Mouse (Mus musculus) stomach, postnatal 0 days (tissue): Measurements from ENCODE around the gene Gabrb2. TPM values are rescaled to one million over a fixed set of nuclear protein-coding genes. Genes with fewer than 3 reads are reported as not detected.

Experiments used
- ATAC-seq: fragments of 200-750 bp; cut with Nextera tagmentation; 2 replicates; pipeline ENCODE4 v1.8.0; 2017; ENCODE audit not compliant: low FRiP score, low TSS enrichment
- DNase-seq: peaks from one replicate; pipeline ENCODE4 v3.0.0-alpha.2; 2016; ENCODE audit warnings: low spot score
- H3K27ac ChIP-seq: fragments of 300-500 bp; sonication (generic); replicated peaks from 2 replicates; pipeline ENCODE4 v1.5.1; 2014; ENCODE audit warnings: mild to moderate bottlenecking, control low read depth
- H3K27me3 ChIP-seq: fragments of 300-500 bp; sonication (generic); 2 replicates; pipeline ENCODE4 v1.6.1; 2014; ENCODE audit warnings: low read length; ENCODE audit not compliant: control insufficient read depth, insufficient read depth
- H3K36me3 ChIP-seq: fragments of 300-500 bp; sonication (generic); 2 replicates; pipeline ENCODE4 v1.6.1; 2014; ENCODE audit warnings: low read length, mixed read lengths; ENCODE audit not compliant: control insufficient read depth, insufficient read depth
- H3K4me1 ChIP-seq: fragments of 300-500 bp; sonication (generic); replicated peaks from 2 replicates; pipeline ENCODE4 v1.6.1; 2014; ENCODE audit warnings: antibody characterized with exemption; ENCODE audit not compliant: control insufficient read depth, insufficient read depth
- H3K4me2 ChIP-seq: fragments of 300-500 bp; sonication (generic); replicated peaks from 2 replicates; pipeline ENCODE4 v1.6.1; 2014; ENCODE audit warnings: low read depth, mild to moderate bottlenecking, control low read depth, moderate library complexity
- H3K4me3 ChIP-seq: fragments of 300-500 bp; sonication (generic); 2 replicates; pipeline ENCODE4 v1.5.1; 2014; ENCODE audit warnings: low read depth, low read length, control low read depth
- H3K9ac ChIP-seq: fragments of 300-500 bp; sonication (generic); 2 replicates; pipeline ENCODE4 v1.6.1; 2014; ENCODE audit warnings: mild to moderate bottlenecking, low read length, control low read depth, mixed read lengths
- H3K9me3 ChIP-seq: fragments of 300-500 bp; sonication (generic); 2 replicates; pipeline ENCODE4 v1.6.1; 2016; ENCODE audit warnings: low read length; ENCODE audit not compliant: control insufficient read depth
- CTCF ChIP-seq: IDR thresholded peaks from 2 replicates; pipeline ENCODE4 v1.5.1; 2016; ENCODE audit warnings: antibody characterized with exemption, low read depth, mild to moderate bottlenecking, moderate library complexity
- EP300 ChIP-seq: optimal IDR thresholded peaks from 2 replicates; pipeline ENCODE3; 2016; ENCODE audit warnings: antibody characterized with exemption
- WGBS: fragments of 180-500 bp; shearing (Covaris S2); extraction: QIAGEN DNeasy Blood & Tissue Kit; methylation state at CpG from one replicate; pipeline ENCODE4 v1.1.7; 2014; 5-methylcytosine and 5-hydroxymethylcytosine counted together
- polyA plus RNA-seq: library from polyadenylated mRNA; unstranded; fragments of >200 nt; fragmentation: Nextera tagmentation; extraction: Ambion mirVana; gene quantifications from 2 replicates; pipeline ENCODE4 v1.2.1, GENCODE M21; 2015

The Gabrb2 gene
- polyA plus RNA-seq, 1 experiment from 2014 or later = 0.78 TPM

DNA sequence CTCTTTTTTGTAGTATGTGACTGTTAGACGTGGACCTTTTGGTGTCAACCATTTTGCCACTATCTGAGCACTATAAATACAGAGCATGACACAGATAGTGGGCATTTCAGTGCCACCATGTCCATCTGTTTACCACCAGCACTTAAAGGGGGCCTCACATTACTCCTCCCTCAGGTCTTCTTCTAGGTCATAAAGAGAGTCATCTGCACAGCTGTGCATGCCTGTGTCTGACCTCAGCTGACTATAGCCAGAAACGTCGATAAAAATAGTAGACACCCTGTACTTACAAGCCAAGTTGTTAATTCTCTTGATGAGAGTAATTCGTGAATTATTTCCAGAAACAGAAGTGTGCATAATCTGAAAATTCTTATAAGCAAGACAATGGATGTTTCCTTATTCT lies 29.4 kb downstream of the Gabrb2 start:
- Histone ChIP-seq H3K27ac (no peak overlapping the region), H3K9ac (no peak overlapping the region), H3K4me2 (no peak overlapping the region), H3K9me3 (no peaks in the 10 kb centered on the region), H3K36me3 (no peaks in the 10 kb centered on the region), H3K27me3 (no peaks in the 10 kb centered on the region), H3K4me3 (no peak overlapping the region), H3K4me1 (no peaks in the 10 kb centered on the region)
- ATAC-seq (no peak), DNase-seq (no peak)
- WGBS = 63% methylated on average over 4 of the region's 4 CpGs
- TF ChIP-seq CTCF (no peak), EP300 (no peak)

- 92% methylated on average over 1 of the region's 1 CpGs for WGBS
- no peak for DNase-seq
- TF ChIP-seq CTCF (no peak), EP300 (no peak)
Observed at GRCm38 (mm10) chr11:42464136-42464535, 44.6 kb downstream of the Gabrb2 start.

DNA sequence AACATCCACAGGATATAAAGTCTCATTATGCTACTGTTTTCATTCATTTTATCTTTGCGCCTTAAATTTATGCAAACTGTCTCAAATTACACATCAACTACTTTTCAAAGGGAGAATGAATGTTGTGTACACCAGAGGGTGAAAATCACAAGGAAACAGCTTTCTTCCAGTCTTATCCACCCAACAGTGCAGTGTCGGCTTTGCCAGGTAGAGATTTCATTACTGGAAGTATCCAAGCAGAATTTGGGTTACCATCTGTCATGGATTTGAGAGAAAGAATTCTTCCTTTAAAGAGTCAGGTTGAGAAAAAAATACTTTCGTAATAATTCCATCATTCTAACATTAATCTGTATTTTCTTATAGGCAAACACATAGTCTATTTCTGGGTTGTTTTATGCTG lies 48.8 kb downstream of the Gabrb2 start:
- no peak overlapping the region for H3K27ac ChIP-seq
- no peak overlapping the region for H3K4me3 ChIP-seq
- ATAC-seq (no peak), DNase-seq (no peak)
- no peak overlapping the region for H3K4me2 ChIP-seq
- H3K9me3 ChIP-seq = no peaks in the 10 kb centered on the region
- H3K4me1 ChIP-seq = no peaks in the 10 kb centered on the region
- H3K27me3 ChIP-seq = no peaks in the 10 kb centered on the region
- no peak overlapping the region for H3K9ac ChIP-seq
- TF ChIP-seq CTCF (no peak), EP300 (no peak)
- WGBS = 88% methylated on average over 3 of the region's 3 CpGs
- no peaks in the 10 kb centered on the region for H3K36me3 ChIP-seq

More at GRCm38 (mm10) chr11:42464136-42464535, 44.6 kb downstream of the Gabrb2 start:
- Histone ChIP-seq H3K27me3 (no peaks in the 10 kb centered on the region), H3K4me1 (no peaks in the 10 kb centered on the region), H3K4me2 (no peak overlapping the region), H3K4me3 (no peak overlapping the region), H3K9me3 (no peaks in the 10 kb centered on the region), H3K27ac (no peak overlapping the region), H3K9ac (no peak overlapping the region), H3K36me3 (no peaks in the 10 kb centered on the region)
- no peak for ATAC-seq

GRCm38 (mm10) chr11:42474523-42474922 lies 55.0 kb downstream of the Gabrb2 start:
- Histone ChIP-seq H3K9me3 (no peaks in the 10 kb centered on the region), H3K4me2 (no peak overlapping the region), H3K36me3 (no peaks in the 10 kb centered on the region), H3K4me3 (no peak overlapping the region), H3K27ac (no peak overlapping the region), H3K9ac (no peak overlapping the region), H3K4me1 (no peaks in the 10 kb centered on the region), H3K27me3 (no peaks in the 10 kb centered on the region)
- no peak for TF ChIP-seq EP300
- no peak for TF ChIP-seq CTCF
- no peak for DNase-seq
- ATAC-seq = no peak
- WGBS = 83% methylated on average over 3 of the region's 3 CpGs

GRCm38 (mm10) chr11:42487625-42488024 lies 68.1 kb downstream of the Gabrb2 start:
- Histone ChIP-seq H3K4me2 (no peak overlapping the region), H3K27me3 (no peaks in the 10 kb centered on the region), H3K4me1 (no peaks in the 10 kb centered on the region), H3K9ac (no peak overlapping the region), H3K9me3 (no peaks in the 10 kb centered on the region), H3K4me3 (no peak overlapping the region), H3K36me3 (no peaks in the 10 kb centered on the region), H3K27ac (no peak overlapping the region)
- ATAC-seq = no peak
- no peak for DNase-seq
- TF ChIP-seq CTCF (no peak), EP300 (no peak)

DNA sequence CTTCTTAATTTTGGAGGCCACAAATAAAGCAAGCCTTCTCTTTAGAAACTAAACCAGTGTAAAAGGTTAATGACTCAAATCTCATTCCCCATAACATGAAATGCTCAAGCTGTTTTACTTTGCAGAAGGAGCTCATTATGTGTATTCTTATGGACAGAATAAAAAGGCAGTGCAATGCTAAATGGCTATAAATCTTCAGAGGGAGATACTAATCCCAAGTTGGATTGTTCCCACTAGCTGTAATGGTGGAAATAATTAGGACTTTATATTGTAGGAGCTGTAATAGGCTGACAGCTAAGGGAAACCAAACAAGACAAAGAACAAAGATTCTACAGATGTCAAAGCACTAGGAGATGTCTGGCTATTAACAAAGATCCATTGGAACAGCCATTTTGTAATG lies 81.6 kb downstream of the Gabrb2 start:
- Histone ChIP-seq H3K4me3 (no peak overlapping the region), H3K4me2 (no peak overlapping the region), H3K27ac (no peak overlapping the region), H3K4me1 (no peaks in the 10 kb centered on the region), H3K9ac (no peak overlapping the region), H3K27me3 (no peaks in the 10 kb centered on the region), H3K9me3 (no peaks in the 10 kb centered on the region), H3K36me3 (no peaks in the 10 kb centered on the region)
- TF ChIP-seq EP300 = no peak
- TF ChIP-seq CTCF = no peak
- no peak for ATAC-seq
- no peak for DNase-seq
